Mouse (Mus musculus): Measurements from ENCODE around the gene Mrpl39.
A peak's percentile ranks its signal among the peaks of the same experiment; 100 is the strongest.

Mrpl39 gene

DNA sequence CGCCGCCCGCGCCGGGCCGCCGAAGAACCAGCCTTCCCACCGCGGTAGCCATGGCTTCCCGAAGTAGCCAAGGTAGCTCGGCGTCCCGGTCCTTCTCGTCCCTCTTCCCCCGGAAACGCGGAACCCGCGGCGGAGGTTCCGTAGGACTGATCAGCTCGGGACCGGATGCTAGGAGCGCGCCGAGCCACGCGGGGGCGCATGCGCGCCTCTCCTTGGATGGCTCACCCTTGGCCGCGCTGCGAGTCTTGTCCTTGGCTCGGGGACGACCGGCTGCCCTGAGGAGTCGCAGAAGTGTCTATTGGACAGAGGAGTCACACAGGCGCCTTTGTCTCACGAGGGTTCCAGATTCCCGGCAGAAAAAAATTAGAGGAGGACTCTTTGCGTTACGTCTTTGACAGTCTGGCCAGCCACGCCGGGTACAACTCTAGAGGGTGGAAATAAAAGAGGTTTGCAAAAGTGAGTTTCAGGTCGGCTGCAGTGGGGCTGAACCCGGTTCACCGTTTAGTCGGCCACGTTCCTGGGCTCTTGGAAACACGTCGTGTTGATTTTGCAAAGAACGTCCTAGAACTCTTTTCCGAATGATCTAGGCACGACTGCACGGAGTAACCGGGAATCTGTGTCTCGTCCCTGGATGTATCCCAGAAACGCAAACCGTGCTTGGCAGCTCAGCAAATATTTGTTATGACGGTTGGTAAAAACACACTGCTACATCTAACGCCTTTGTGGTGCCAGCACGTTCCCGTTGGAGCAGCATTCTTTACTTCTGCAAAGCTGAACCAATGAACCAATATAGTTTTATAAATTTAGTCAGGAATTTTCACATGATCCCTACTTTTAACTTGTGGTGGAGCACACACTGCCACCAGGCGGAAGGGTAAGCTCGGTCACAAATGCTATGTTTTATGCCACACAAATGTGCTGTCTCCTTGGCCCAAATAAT is at the start of gene Mrpl39:
Gene Mrpl39, minus strand, starts transcription at position 577 of the 940 bp plus-strand sequence.
- peak; percentile 91 to 95 for DNase-seq (ENCODE audit: low spot score in 2 of 2)

DNA sequence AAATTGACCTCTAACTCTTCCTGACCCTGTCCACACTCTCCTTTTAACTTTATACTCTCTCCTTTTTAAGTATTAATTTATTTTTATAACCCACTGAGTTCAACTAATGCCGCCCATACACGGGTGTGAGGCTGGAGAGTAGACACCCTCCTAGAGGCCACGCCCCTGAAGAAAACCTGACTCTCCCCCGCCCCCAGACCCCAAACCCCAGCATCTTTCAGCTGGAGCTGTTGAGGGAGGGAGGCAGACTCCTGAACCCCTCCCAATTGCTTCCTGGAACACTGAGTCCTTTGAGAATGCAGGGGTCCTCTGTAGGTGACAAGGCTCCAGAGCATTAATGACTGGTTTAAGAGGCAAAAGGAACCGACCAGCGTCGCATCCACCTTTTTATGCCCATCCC is 49.4 kb upstream of the Mrpl39 start:
- no peak for DNase-seq (ENCODE audit: low spot score in 2 of 2)

DNA sequence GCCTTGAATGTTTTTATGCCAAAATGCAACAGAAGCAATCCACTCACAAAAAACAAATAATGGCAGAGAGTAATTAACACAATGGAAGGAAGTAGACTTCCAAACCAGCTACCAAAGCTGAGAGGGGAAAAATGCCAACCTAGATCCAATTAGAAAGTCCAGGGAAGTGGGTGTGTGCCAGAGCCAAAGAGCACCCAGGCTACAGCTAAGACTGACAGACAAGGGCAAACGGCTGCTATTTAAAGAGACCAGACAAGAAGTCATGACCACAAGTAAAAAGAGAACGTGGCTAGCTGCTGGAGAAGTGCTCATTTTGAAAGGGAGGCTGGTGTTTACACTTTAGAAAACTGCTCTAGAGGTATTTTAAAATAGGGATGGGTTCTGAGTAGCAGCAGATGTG is 47.7 kb upstream of the Mrpl39 start:
- no peak for DNase-seq (ENCODE audit: low spot score in 2 of 2)

DNA sequence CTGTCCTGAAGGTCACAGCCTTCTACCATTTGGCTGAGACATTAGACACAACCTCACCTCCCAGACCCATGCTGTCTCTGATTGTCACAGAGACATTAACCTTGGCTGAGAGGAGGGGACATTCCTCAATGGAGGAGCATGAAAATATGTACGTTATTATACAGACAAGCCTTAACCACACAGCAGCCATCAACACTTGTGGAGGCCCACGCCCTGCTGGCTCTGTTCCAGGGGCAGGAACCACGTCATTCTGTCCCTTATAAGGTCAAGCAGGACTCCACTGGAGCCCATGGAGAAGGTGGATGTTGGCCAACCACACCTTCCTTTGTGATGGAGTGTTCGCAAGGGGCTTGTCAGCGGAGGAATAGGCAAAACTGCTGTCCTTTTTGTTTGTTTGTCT is 44.2 kb upstream of the Mrpl39 start:
- no peak for DNase-seq (ENCODE audit: low spot score in 2 of 2)

DNA sequence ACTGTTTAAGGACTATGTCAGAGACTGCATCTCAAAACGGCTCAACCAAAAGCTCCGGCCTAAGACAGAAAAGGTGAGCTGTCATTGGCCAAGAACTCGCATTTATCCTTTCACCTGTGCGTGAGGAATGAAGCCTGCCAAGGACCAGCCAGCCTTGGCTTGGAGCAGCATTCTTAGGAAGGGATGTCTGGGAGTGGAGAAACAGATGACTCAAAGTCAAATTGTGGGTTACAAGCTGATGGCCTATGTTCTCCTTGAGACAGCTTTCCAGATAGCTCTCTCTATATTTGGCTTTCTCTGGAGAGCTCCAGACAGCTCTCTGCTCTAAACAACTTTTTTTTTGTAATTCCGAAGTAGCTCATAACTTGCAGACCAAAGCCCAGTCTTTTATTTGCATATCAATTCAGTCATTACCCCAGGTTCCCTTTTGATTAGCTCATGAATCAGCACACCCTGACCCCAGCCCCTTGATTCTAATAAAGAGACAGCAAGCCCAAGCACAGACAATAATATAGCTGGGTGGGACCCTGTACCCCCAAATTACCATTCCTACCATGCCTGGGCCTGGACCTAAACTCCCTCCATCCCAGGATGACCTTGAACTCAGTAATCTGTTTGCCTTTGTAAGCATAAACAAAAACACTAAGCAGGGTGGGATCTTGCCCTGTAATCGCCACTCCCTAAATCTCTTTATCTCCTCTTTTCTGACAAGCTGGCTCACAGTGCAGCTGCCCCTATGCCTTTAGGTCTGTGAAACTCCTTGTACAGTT is 43.5 kb upstream of the Mrpl39 start:
- DNase-seq (ENCODE audit: low spot score in 2 of 2): no peak

DNA sequence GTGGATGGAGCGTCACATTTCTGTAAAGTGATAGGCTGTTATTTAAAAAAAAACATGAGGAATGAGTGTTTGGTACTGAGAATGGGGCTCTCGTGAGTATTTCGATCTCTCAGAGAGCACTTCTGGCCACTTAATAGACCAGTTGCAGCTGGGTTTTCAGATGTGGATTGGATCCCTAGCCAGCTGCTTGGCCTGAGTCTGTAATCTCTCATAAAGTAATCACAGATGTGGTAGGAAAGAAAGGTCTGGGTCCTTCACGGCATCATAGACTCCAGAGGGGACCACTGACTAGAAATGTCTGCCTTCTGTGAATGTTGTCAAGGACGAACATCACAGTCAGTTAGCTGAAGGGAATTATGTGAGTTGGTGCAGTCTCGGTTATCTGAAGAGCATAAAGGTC is 42.9 kb upstream of the Mrpl39 start:
- no peak for DNase-seq (ENCODE audit: low spot score in 2 of 2)

DNA sequence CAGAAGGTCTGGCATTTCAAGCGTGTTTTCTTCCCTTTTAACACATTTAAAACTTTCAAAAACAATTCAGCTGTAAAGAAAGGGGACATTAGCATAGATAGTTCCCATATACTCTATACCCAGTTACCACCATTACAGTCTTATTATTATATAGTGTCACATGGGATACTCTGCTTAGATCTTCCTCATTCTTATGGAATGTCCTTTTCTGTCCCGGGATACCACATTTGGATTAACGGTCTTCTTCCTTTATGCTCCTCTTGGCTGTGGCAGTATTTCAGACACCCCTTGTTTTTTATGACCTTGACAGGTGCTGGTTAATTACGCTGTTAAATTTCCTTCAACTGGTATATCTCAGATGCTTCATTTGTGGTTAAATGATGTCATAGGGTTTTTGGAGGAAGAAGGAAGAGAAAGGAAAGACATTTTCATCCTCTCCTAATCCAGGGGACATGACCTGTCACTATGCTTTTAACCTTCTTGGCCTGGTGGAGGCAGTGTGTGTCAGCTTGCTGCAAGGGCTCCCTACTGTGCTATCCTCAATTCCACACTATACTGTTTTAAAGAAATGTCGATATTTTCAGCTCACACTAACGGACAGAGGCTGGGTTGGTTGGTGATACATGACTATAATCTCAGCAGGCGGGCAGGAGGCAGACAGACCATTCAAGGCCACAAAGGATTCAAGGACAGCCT is 40.7 kb upstream of the Mrpl39 start:
- no peak for DNase-seq (ENCODE audit: low spot score in 2 of 2)

DNA sequence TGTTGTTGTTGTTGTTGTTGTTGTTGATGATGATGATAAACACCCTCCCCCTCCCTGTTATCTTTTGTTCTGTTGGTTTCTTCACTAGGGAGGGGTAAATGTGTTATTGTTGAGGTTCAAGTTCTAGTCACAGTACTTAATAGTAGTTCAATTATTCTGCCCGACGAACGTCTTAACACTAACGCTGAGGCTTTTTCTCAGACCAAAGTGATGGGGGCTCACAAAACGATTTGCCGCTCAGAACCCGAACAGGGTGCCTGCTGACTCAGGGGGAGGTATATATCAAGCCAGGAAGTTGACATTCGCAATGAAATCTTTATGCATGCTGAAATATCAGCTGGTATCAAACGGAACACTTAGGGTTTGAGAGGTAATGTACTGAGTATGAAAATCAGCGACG is 39.8 kb upstream of the Mrpl39 start:
- DNase-seq (ENCODE audit: low spot score in 2 of 2): no peak

DNA sequence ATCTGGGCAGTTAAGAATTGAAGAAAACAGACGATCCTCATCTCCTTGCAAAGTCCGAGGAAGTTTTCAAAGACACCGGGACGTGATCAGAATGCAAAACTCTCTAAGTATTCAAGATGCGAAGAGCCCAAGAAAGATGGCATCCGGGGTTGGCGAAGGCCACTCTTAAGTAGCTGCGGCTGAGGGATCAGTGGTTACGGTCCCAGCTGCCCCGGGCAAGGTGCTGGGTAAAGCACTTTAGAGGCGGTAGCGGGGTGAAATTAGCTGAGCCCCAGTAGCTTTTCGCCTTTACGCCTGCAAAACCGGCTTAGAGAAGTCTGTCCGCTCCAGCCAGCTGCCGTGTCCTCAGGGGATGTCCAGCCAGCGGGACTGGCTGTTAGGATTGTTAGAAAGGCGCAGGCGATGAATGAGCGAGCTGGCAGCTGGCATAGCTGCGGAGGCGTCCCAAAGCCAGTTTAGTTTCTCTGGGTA is 39.3 kb upstream of the Mrpl39 start:
- peak; percentile 60 to 77 for DNase-seq (ENCODE audit: low spot score in 2 of 2)

DNA sequence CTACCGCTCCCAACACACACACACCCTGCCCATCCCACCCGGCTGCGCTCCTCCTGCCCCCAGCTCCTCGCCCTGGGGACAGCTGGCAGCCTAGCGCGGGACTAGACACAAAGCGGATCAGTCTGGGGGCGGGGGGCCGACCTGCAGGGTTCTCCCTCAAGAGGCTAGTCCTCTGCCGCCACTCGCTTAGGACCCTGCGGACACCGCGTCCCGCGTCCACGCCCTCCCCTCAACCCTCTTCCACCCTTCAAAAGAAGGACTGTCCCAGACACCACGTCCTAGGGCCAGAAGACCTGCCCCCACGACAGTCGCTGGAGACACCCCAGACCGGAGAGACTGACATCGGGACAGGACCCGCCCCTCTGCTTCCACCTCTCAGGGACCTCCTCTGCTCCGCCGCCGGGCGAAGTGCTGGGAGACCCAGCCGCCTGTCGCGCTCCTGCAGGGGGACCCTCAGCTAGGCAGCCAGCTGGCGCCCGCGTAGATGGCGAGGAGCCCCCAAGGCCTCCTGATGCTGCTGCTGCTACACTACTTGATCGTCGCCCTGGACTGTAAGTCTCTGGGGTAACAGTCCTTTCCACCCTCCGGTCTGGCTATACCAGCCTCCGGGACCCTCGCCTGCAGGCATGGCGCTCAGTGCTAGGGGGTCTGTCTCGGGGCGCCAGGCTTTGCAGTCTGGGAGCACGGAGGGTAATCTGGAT is 38.6 kb upstream of the Mrpl39 start, which contains the start of gene Jam2:
Gene Jam2, plus strand, starts transcription at position 121 of the 701 bp plus-strand sequence.
- DNase-seq (ENCODE audit: low spot score in 2 of 2): peak; percentile 23 to 33

DNA sequence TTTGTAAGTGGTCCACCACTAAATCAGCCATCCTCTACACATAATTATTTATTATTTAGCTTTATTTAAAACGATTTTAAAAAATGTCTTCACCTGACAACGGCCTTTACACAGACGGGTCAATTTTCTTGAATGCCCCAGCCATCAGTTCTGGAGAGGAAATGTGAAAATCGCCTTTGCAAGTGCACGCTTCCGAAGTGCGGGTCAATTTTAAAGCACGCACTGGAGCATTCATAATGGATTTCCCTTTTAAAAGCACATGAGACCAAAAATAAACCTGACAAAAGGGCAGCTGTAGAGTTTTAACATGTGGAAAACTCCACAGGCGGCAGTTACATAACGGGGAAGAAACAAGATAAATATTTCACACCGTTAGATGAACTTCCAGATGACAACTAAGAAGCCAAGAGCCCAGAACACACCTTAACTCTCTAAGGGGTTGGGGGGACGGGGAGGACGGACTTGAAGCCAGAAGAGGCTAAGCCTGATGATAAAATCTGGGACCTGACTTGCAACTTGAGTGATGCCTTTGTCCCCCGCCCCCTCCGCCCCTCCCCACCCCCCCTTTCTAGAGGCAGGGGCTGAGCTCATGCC is 37.8 kb upstream of the Mrpl39 start:
- DNase-seq (ENCODE audit: low spot score in 2 of 2): no peak

DNA sequence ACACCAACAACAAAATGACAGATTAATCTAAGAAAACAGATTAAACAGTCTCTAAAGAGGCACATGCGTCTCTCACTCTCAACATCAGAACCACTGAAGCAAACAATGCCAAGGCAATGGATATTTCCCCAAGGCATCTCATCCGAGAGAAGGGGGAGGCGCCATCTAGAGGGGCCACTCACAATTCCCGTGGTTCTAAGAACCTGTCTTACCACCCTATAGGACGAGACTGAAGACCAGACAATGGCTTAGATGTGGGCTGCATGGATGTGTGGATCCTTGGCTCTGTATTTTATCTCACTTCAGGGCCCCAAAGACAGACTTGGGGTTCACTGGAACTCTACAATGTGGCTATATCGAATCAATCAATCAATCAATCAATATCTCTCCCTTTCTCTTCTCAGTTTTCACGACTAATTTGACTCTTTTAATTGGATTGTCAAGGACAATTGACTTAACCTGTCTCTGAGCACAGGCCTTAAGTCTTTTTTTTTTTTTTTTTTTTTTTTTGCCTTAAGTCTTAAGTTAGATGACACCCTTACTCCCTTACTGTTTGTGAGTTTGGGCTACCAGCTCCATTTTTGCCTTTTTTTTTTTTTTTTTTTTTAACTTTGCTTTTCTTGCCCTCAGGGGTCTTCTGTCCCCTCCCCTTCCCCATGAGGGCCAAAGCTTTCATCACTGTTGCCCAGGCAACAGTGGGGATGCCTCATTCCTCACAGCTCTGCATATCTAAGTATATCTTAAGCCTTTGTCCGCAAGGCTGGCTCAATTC is 37.1 kb upstream of the Mrpl39 start:
- DNase-seq (ENCODE audit: low spot score in 2 of 2): no peak

DNA sequence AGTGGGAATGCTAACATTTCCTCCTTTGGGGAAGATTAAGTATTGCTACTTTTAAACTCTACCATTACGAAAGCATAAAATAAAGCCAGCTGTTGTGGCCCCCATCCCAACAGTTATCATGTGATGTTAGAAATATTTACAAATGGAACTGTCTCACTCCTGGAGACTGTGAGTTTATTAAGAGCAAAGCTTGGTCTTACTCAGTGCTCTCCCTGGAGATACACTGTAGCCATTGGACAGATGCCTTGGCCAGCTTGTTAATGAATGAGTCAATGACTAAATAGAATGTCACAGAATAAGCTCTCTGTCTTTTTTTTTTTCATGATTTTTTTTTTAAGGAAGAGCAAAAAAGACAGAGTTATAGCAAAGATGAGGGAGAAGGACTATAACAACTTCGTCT is 35.9 kb upstream of the Mrpl39 start:
- DNase-seq (ENCODE audit: low spot score in 2 of 2): no peak

DNA sequence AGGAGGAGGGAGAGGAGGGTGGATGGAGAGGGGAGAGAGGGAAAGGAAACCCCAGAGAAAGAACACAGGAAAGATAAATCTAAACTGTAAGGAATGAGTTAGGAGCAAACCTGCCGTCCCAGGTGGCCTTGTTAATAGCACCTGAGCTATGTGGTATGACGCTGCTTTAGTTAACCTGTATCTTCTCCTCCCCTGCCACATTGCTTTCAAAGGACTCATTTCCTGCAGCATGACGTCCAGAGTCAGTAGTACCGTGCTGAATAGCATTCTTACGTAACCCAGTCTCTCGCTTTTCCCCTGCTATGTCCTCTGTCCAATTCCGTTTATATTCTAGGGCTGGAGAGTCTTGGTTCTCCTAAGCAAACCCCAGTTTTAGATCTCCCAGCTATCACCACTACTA is 35.3 kb upstream of the Mrpl39 start:
- DNase-seq (ENCODE audit: low spot score in 2 of 2): no peak

DNA sequence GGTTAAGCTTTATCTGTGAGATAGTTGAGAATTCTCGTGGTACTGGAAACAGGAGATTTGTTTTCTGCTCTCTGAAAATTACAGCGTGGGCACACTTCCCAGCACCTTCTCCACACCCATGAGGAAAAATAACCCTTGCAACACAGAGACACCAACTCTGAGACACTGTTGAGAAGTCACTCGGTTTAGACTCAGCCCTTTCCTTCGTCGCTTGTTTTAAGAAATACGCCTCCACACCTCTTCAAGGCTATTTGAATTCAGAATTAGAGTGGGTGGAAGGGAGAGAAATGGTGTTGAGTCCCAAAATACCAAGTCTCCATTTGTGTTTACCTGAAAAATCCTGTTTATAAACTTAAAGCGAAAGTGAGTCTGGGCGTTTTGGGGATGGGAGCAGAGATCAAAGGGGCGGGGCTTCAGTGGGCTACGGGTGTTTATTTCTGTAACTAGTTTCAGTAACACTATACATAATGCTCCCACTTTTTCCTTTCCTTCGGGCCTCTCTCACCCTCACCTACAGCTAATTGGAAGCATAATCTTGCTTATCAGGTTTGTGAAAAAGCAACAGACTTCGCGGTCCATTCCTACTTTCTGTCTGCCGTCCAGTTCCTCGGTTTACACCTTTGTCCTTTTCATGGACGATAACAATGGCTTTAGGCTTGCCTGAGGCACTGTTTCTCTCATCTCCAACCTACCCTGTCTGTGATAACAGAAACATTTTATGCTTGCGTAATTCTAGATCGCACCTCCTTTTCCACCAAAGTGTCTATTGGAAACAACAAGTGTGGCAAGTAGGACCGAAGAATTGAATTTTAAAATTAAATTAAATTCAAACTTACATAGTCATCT is 34.3 kb upstream of the Mrpl39 start:
- no peak for DNase-seq (ENCODE audit: low spot score in 2 of 2)

DNA sequence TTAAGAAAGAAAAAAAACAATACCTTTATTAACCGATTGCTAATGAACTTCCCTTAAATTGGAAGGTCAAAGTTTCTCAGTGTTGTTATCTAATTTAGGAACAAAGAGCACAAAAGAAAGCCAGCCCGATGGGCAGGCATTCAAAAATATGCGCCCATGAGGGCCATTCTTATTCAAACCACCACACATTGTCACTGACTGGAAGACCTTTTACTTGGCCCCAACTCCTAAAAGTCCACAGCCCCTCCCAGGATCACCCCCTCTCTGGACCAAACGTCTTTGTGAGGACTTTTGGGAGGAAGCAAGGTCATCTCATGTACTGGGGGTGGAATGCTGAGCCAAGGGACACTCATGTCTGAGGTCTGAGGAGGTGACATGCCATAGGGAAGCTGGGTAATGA is 33.6 kb upstream of the Mrpl39 start:
- no peak for DNase-seq (ENCODE audit: low spot score in 2 of 2)

DNA sequence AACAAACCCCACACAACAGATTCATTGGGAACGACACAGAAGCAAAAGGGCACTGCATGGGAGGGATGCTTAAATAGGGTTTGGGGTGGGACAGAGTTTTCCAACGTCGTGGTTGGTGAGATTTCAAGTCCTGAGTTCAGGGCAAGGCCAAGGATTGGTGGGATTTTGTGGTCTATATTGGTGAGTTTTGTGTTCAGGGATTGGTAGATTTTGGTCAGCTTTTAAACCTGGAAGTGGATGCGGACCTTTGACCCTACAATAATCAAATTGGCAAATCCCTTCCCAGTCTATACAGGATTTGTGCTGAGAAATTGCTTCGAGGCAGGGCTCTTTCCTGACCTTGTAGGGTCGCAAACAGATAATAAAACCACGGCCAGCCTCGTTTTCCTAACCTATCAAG is 32.4 kb upstream of the Mrpl39 start:
- DNase-seq (ENCODE audit: low spot score in 2 of 2): no peak

DNA sequence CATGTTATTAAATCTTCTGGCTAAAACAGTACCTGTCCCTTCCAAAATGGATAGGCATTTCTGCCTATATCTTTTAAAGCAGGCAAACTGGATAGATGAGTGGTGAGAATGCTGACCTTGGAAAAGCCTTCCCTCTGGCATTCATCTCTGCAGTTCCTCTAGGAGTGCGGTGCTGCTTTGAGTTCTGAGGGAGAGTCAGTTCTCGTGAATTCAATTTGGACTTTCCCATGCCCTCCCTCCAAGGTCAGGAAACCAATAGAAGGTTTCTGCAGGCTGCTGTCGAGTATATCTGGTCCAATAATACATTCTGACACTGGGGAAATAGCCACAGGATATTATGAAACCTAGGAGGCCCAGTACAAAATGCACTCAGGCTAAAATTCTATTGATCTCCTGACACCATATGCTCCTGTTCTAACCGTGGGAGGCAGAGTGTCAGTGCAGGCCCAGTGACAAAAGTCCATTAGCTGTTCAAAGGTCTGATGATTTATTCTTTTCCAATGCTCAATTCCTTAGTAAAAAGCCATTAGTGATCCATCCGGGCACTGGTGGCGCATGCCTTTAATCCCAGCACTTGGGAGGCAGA is 10.3 kb upstream of the Mrpl39 start:
- no peak for DNase-seq (ENCODE audit: low spot score in 2 of 2)

Measured in right cerebral cortex, postnatal 36 days (tissue).